Mouse (Mus musculus) Patski (cell line): Measurements from ENCODE around the gene Ankrd22. TPM values are rescaled to one million over a fixed set of nuclear protein-coding genes. Genes with fewer than 3 reads are reported as not detected.
"Not testable (repeated sequence)": the region's sequence is repeated elsewhere in the genome, so short reads cannot be mapped to it uniquely, and the experiment has no call there.

Experiments
- ATAC-seq: fragments of 100-300 bp; one replicate; pipeline ENCODE4 v1.8.0; 2021
- CTCF ChIA-PET: fragments of 350-600 bp; sonication (Branson Sonifier 250); formaldehyde crosslinking; loops from one replicate; lab custom pipeline; 2022; ENCODE audit warnings: inconsistent platforms; lab: Charles Lee
- POLR2A ChIA-PET: fragments of 350-600 bp; sonication (Branson Sonifier 250); formaldehyde crosslinking; loops from one replicate; lab custom pipeline; 2022; ENCODE audit warnings: antibody characterized with exemption, inconsistent platforms; lab: Charles Lee
- DNase-seq: peaks from one replicate; pipeline ENCODE4 v3.0.0-alpha.2; 2011; ENCODE audit warnings: low read depth, low spot score
- H3K27me3 ChIP-seq: fragments of 371-371 bp; one replicate; pipeline ENCODE4 v1.5.1; 2021
- CTCF ChIP-seq: fragments of 100-300 bp; IDR thresholded peaks from one replicate; pipeline ENCODE4 v1.5.1; 2021
- in situ Hi-C: fragments of 300-500 bp; cut with MboI; formaldehyde crosslinking; loops from 3 replicates; pipeline ENCODE4 v1.11.1; 2018; ENCODE audit warnings: low pct_unique_long_range_greater_than_20kb, mixed read lengths
- polyA plus RNA-seq: library from polyadenylated mRNA; unstranded; gene quantifications from one replicate; pipeline ENCODE4 v1.2.3, GENCODE M21; 2021

Gene Ankrd22
- polyA plus RNA-seq = 0.05 TPM

GRCm38 (mm10) chr19:34165891-34166290, at the start of gene Ankrd22:
TSS of gene Ankrd22 (minus strand) at chr19:34166053.
- ATAC-seq (no peak), DNase-seq (no peak)
- CTCF ChIA-PET = interaction anchor here (1.3 to 1.8 kb wide), 2 partner anchors 10 to 15 kb away, joined by 3 to 9 read pairs; no protein-coding TSS in a partner anchor

GRCm38 (mm10) chr19:34214136-34214535, 48.3 kb upstream of the Ankrd22 start:
- no peaks in the 10 kb centered on the region for H3K27me3 ChIP-seq
- POLR2A ChIA-PET = interaction anchor here (1.0 kb wide), 1 partner anchor 10 kb away, joined by 3 read pairs; no protein-coding TSS in a partner anchor
- ATAC-seq (no peak), DNase-seq (no peak)
- CTCF ChIA-PET = interaction anchor here (1.5 kb wide), 1 partner anchor 10 kb away, joined by 5 read pairs; no protein-coding TSS in a partner anchor
- in situ Hi-C loops = no loop called here
- no peak for TF ChIP-seq CTCF

More at GRCm38 (mm10) chr19:34165891-34166290, at the start of gene Ankrd22:
- H3K27me3 ChIP-seq = peaks cover 6% of the 10 kb centered on the region
- POLR2A ChIA-PET = no interaction called here
- in situ Hi-C loops = no loop called here
- no peak for TF ChIP-seq CTCF

DNA sequence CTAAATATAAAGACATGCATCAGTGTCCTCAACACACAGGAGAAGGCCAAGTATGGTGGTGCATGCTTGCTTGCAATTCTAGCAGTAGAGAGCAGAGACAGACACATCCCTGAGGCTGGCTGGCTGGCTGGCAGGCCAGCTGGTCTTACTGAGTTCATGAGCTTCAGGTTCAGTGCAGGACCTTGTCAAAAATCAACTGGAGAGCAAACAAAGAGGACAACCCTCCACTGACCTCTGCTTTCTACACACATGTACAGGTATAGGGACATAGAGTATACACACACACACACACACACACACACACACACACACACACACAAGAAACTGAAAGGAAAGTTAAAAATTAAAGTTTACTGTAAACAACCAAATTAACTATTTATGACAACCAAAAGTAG, 47.4 kb upstream of the Ankrd22 start:
- POLR2A ChIA-PET = interaction anchor here (0.7 to 1.0 kb wide), 2 partner anchors 11 to 12 kb away, joined by 3 read pairs; no protein-coding TSS in a partner anchor
- H3K27me3 ChIP-seq = no peaks in the 10 kb centered on the region
- DNase-seq = no peak
- CTCF ChIA-PET = interaction anchor here (1.3 to 2.9 kb wide), 3 partner anchors 8 to 15 kb away, joined by 4 to 7 read pairs (median 5); no protein-coding TSS in a partner anchor
- ATAC-seq = peak; percentile 14
- in situ Hi-C loops = no loop called here
- TF ChIP-seq CTCF = no peak

GRCm38 (mm10) chr19:34212489-34213250, 46.8 kb upstream of the Ankrd22 start:
- ATAC-seq (no peak), DNase-seq (no peak)
- in situ Hi-C loops = no loop called here
- no peaks in the 10 kb centered on the region for H3K27me3 ChIP-seq
- POLR2A ChIA-PET = interaction anchor here (0.7 to 1.0 kb wide), 2 partner anchors 11 to 12 kb away, joined by 3 read pairs; no protein-coding TSS in a partner anchor
- CTCF ChIA-PET = interaction anchor here (0.9 to 2.9 kb wide), 4 partner anchors 9 to 21 kb away, joined by 3 to 7 read pairs (median 4); no protein-coding TSS in a partner anchor
- no peak for TF ChIP-seq CTCF

GRCm38 (mm10) chr19:34210841-34211240, 45.0 kb upstream of the Ankrd22 start:
- POLR2A ChIA-PET = no interaction called here
- CTCF ChIA-PET = interaction anchor here (1.0 to 2.9 kb wide), 5 partner anchors 10 to 316 kb away, joined by 3 to 7 read pairs (median 4); no protein-coding TSS in a partner anchor
- TF ChIP-seq CTCF = no peak
- DNase-seq = no peak
- no peaks in the 10 kb centered on the region for H3K27me3 ChIP-seq
- in situ Hi-C loops = no loop called here
- ATAC-seq = no peak

- H3K27me3 ChIP-seq = no peaks in the 10 kb centered on the region
- ChIA-PET POLR2A (no interaction called here), CTCF (interaction anchor here (1.0 to 2.9 kb wide), 3 partner anchors 11 to 317 kb away, joined by 3 to 7 read pairs (median 4); no protein-coding TSS in a partner anchor)
- in situ Hi-C loops = no loop called here
- no peak for TF ChIP-seq CTCF
- ATAC-seq (peak; percentile 5), DNase-seq (no peak)
Measured at GRCm38 (mm10) chr19:34209930-34210581, 44.2 kb upstream of the Ankrd22 start.

GRCm38 (mm10) chr19:34209031-34209430, 43.2 kb upstream of the Ankrd22 start:
- TF ChIP-seq CTCF = no peak
- no peak for DNase-seq
- no peak for ATAC-seq
- CTCF ChIA-PET = no interaction called here
- POLR2A ChIA-PET = no interaction called here
- H3K27me3 ChIP-seq = no peaks in the 10 kb centered on the region
- in situ Hi-C loops = no loop called here

- no peak for TF ChIP-seq CTCF
- POLR2A ChIA-PET = interaction anchor here (0.9 kb wide), 1 partner anchor 320 kb away, joined by 7 read pairs; no protein-coding TSS in a partner anchor
- DNase-seq (no peak), ATAC-seq (no peak)
- in situ Hi-C loops = no loop called here
- CTCF ChIA-PET = no interaction called here
- no peaks in the 10 kb centered on the region for H3K27me3 ChIP-seq
Measured at GRCm38 (mm10) chr19:34206760-34207440, 41.0 kb upstream of the Ankrd22 start.

- in situ Hi-C loops, DNase-seq, H3K27me3 ChIP-seq, ATAC-seq, CTCF ChIA-PET: not testable (repeated sequence)
- POLR2A ChIA-PET = interaction anchor here (0.7 to 0.9 kb wide), 2 partner anchors 321 to 1414 kb away, joined by 5 to 7 read pairs; no protein-coding TSS in a partner anchor
Measured at GRCm38 (mm10) chr19:34206128-34206527, 40.3 kb upstream of the Ankrd22 start.

DNA sequence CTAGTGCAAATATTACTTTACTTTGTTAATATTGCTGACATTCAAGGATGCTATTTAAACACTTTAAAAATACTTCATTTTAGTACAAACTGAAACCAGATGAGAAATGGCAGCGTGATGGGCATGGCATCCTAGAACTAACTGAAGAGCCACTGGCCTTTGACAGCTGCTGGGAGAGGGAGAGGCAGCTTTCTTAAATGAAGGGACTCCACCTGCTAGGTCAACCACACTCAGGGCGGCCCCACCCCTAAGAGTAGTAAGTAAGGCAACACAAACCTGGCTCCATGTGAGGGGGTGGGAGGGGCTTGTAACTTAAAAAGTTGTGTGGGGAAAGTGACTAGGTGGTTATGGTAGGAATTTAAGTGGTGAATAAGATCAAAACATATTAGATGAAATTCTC, 36.8 kb upstream of the Ankrd22 start:
- ChIA-PET POLR2A (no interaction called here), CTCF (no interaction called here)
- DNase-seq (no peak), ATAC-seq (no peak)
- in situ Hi-C loops = no loop called here
- no peaks in the 10 kb centered on the region for H3K27me3 ChIP-seq
- no peak for TF ChIP-seq CTCF
